Mouse (Mus musculus): ENCODE measurements around the gene Cda. TPM values are rescaled to one million over a fixed set of nuclear protein-coding genes. Genes with fewer than 3 reads are reported as not detected.
"Not testable (repeated sequence)": the region's sequence is repeated elsewhere in the genome, so short reads cannot be mapped to it uniquely, and the experiment has no call there.

Gene Cda
- total RNA-seq, 1 experiment from 2014 or later: not detected

DNA sequence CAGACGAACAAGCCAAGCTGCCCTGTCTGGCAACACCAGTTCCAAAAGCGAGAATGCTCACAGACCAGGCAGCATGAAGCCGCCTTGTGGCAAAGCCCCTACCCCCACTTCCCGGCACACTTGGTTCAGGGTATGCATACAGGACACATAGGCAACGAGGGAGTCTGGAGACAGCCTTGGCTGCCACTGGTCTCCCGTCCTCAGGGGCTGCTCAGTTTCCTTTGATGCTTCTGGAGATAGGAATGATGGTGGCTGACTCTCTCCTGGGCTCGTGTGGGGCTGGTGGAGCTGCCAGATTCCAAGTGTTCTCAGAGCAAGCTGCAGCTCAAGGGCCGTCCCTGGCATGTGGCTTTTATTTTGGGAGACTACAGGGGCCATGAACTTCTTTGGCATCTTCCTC, 26.4 kb downstream of the Cda start:
- no peak for ATAC-seq (ENCODE audit: extremely low read depth, insufficient number of reproducible peaks, low FRiP score, poor library complexity, severe bottlenecking)

- no peak for ATAC-seq (ENCODE audit: extremely low read depth, insufficient number of reproducible peaks, low FRiP score, poor library complexity, severe bottlenecking)
Observed at GRCm38 (mm10) chr4:138339963-138340362, 27.8 kb downstream of the Cda start.

GRCm38 (mm10) chr4:138337341-138337740, 30.5 kb downstream of the Cda start:
- no peak for ATAC-seq (ENCODE audit: extremely low read depth, insufficient number of reproducible peaks, low FRiP score, poor library complexity, severe bottlenecking)

GRCm38 (mm10) chr4:138336876-138337275, 30.9 kb downstream of the Cda start:
- ATAC-seq (ENCODE audit: extremely low read depth, insufficient number of reproducible peaks, low FRiP score, poor library complexity, severe bottlenecking): no peak

- ATAC-seq (ENCODE audit: extremely low read depth, insufficient number of reproducible peaks, low FRiP score, poor library complexity, severe bottlenecking): no peak
Observed at GRCm38 (mm10) chr4:138335648-138336047, 32.1 kb downstream of the Cda start.

DNA sequence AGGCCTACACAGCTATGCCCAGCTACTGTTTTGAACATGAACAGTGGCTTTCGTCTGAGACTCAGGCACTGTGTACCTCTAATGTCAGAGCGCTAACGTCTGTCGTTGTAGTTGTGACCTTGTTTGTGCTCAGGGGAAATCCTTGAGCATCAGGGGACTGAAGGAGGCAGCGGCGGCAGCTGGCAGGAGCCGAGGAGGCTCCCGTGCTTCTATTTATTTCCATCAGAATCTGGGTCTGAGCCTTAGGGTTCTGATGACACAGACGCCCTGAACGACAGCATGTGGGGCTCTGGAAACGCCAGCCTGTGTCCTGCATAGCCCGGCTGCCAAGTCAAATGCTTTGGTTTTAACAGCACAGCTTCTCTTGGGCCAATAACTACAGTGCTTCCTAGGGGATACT, 32.8 kb downstream of the Cda start:
- ATAC-seq (ENCODE audit: extremely low read depth, insufficient number of reproducible peaks, low FRiP score, poor library complexity, severe bottlenecking): no peak

DNA sequence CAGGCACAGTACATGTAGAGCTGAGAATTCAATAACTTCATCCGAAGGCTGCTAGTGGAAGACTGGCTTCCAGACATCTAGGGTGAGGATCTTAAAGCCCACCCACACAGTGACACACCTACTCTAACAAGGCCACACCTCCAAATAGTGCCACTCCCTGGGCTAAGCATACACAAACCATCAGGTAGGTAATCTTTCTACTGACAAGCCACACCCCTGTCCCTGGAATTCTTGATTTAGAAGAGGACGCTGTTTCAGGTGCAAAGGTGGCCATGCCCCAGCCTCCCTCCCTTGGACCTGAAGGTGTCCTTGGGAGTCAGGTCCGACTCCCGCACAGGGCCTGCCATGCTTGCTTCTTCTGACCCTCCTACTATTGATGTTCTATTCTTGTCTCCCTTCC, 34.7 kb downstream of the Cda start:
- no peak for ATAC-seq (ENCODE audit: extremely low read depth, insufficient number of reproducible peaks, low FRiP score, poor library complexity, severe bottlenecking)

DNA sequence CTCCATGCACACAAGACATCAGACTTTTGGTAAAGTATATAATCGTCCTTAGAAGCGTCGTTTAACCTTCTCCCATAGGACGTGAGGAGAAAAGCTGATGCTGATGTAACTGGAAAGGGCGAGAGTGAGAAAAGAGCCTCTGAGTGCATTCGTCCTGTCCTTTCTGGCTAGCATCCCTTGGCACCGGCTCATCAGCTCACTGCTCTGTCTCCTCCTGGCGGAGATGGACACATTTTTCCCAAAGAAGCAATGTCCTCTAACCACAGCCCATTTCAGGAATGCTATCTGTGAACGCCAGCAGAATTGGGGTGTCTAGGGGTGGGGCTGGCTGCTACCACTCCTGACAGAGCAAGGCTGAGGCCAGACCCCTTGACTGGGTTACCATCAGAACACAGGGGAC, 36.1 kb downstream of the Cda start:
- ATAC-seq (ENCODE audit: extremely low read depth, insufficient number of reproducible peaks, low FRiP score, poor library complexity, severe bottlenecking): no peak

GRCm38 (mm10) chr4:138330264-138330671, 37.5 kb downstream of the Cda start:
- no peak for ATAC-seq (ENCODE audit: extremely low read depth, insufficient number of reproducible peaks, low FRiP score, poor library complexity, severe bottlenecking)

DNA sequence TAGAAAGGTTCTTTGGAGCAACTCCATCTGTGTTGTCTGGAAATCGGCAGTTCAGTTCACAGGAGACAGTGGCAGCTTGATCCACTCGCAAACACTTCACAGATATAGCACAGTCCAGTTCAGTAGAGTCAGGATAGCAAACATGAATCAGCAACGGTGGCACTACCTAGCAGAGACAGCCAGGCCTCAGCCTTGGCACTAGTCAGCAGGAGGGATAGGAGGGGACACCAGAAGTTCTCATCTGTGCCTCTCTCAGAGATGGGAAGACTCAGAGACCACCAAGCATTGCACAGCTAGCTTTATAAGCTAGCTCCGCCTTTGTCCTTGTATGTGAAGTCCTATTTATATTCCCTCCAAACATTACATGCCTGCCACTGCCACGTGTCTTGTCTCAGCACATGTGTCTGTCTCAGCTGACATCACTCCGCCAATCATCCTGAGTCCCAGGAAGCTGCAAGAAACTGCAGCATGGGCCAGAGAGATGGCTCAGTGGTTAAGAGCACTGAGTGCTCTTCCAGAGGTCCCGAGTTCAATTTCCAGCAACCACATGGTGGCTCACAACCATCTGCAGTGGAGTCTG, 39.8 kb downstream of the Cda start:
- ATAC-seq (ENCODE audit: extremely low read depth, insufficient number of reproducible peaks, low FRiP score, poor library complexity, severe bottlenecking): no peak

DNA sequence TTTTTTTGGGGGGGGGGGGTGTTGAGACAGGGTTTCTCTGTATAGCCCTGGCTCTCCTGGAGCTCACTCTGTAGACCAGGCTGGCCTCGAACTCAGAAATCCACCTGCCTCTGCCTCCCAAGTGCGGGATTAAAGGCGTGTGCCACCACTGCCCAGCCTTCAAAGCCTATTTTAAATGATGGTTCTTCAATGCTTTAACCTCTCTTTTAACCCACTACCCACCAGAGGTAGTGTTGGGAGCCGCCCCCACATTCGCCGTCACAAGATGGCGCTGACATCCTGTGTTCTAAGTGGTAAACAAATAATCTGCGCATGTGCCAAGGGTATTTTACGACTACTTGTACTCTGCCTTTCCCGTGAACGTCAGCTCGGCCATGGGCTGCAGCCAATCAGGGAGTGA, 40.6 kb downstream of the Cda start:
- not testable (repeated sequence) for ATAC-seq (ENCODE audit: extremely low read depth, insufficient number of reproducible peaks, low FRiP score, poor library complexity, severe bottlenecking)

- peak; percentile 60 for ATAC-seq (ENCODE audit: extremely low read depth, insufficient number of reproducible peaks, low FRiP score, poor library complexity, severe bottlenecking)
Observed at GRCm38 (mm10) chr4:138326077-138326695, 41.6 kb downstream of the Cda start, which contains the start of gene Pink1. TSS of gene Pink1 (minus strand) at chr4:138326307.

- peak; percentile 84 for ATAC-seq (ENCODE audit: extremely low read depth, insufficient number of reproducible peaks, low FRiP score, poor library complexity, severe bottlenecking)
Observed at GRCm38 (mm10) chr4:138325466-138326076, 42.2 kb downstream of the Cda start.

- ATAC-seq (ENCODE audit: extremely low read depth, insufficient number of reproducible peaks, low FRiP score, poor library complexity, severe bottlenecking): no peak
Observed at GRCm38 (mm10) chr4:138324451-138324850, 43.3 kb downstream of the Cda start.

DNA sequence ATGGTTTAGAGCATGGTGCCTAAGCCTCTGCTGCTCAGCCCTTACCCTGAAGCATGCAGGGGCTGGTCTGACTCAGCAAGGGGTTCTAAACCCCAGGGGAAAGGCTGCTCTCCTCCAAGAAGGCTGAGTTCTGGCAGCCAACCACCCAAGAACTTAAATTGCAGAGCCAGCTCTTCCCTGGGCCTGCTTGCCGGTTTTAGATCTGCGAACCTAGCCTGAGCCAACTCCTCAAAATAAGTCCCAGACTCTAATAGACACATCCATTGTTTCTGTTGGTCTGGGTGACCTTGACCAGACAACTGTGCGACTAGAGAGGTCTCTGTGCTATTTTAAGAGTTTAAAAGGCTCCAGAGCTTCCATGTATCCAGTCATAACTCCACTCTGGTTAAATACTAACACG, 44.0 kb downstream of the Cda start:
- no peak for ATAC-seq (ENCODE audit: extremely low read depth, insufficient number of reproducible peaks, low FRiP score, poor library complexity, severe bottlenecking)

DNA sequence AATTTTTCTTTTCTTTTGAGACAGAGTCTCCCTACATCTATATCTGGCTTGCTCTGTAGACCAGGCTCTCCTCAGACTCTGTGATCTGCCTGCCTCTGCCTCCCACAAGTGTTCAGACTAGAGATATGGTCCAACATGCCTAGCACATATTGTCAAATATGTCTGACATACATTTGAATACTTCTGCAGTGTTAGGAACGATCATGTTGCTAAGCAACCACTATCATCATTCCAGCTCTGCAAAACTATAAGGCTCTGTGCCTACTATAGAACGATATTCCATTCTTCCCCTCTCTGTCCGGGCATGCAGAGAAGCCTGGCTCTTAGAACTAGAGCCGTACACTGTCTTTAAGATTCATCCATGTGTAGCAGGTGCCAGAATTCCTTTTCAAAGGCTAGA, 45.1 kb downstream of the Cda start:
- no peak for ATAC-seq (ENCODE audit: extremely low read depth, insufficient number of reproducible peaks, low FRiP score, poor library complexity, severe bottlenecking)

DNA sequence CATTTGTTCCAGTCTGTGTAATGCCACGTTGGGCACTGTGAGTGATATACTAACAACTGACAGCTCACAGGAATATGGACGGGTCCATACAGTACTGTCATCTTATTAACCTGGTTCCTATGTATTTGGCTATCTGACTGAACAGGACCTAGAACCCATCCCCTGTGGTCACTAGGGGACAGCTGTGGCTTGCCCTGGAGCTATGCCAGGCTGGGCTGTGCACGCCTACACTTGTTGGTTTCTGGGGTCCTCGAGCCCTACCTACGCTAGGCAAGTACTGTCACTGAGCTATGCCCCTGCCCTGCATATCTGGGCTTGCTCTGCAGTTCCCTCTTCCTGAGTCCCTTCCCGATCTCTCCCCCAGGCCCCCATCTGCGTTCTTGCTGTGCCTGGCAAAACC, 46.3 kb downstream of the Cda start:
- ATAC-seq (ENCODE audit: extremely low read depth, insufficient number of reproducible peaks, low FRiP score, poor library complexity, severe bottlenecking): no peak

GRCm38 (mm10) chr4:138320711-138321110, 47.1 kb downstream of the Cda start:
- no peak for ATAC-seq (ENCODE audit: extremely low read depth, insufficient number of reproducible peaks, low FRiP score, poor library complexity, severe bottlenecking)

DNA sequence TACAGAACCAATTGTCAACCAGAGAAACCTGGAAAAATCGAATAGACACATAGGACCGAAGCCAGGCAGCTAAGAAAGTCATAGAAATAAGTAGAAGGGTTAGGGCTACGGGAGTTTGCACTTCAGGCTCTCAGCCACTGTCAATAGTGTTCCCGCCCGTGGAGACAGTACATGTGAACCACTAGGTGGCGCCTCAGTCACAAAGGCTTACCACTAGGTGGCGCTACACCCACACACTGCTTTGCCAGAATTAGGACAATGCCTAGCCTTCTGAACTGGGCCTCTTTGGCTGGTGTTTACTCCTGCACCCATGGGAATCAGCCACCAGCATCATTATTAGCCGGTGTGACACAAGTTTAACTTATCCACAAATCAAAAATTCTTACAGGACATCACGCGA, 48.3 kb downstream of the Cda start:
- ATAC-seq (ENCODE audit: extremely low read depth, insufficient number of reproducible peaks, low FRiP score, poor library complexity, severe bottlenecking): peak; percentile 78

DNA sequence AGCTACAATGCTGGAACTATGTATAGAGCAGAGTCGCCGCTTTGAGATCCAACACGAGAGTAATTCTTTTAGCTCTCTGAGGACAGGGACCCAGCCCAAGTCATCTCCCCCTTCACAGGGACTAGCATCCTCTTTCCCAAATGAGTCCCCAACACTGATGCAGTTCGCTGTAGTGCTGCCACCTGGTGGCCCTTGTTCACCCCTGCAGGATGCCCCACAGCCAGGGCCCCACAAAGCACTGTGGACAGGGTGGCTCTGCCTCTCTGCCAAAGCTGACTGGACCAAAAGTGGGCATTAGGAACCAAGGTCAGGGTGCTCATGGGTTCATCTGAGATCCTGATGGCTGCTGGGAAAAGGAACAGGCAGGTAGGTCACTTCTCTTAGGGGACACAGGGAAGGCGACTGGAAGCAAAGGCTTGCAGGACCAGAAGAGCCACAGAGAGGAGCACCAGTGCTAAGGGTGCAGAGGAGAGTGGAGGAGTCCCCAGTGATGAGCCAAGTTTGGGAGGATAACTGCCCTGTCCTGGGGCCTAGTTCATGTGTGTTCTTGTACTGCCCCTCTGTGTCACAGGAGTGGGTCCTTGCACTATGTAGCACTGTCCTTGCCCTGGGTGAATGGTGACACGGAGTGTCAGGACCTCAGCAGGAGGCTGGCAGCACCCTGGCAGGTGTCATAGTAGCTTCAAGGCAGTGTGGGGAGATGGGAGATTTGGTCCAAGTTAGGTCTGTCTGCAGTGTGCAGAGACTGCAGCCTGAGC, 49.1 kb downstream of the Cda start:
- peak; percentile 34; the same call in 1 of the 2 replicates for ATAC-seq (ENCODE audit: extremely low read depth, insufficient number of reproducible peaks, low FRiP score, poor library complexity, severe bottlenecking)

Measured in neutrophil, adult 5-6 weeks (primary cell).